Mouse (Mus musculus): ENCODE results near the gene Dpf3.

DNA sequence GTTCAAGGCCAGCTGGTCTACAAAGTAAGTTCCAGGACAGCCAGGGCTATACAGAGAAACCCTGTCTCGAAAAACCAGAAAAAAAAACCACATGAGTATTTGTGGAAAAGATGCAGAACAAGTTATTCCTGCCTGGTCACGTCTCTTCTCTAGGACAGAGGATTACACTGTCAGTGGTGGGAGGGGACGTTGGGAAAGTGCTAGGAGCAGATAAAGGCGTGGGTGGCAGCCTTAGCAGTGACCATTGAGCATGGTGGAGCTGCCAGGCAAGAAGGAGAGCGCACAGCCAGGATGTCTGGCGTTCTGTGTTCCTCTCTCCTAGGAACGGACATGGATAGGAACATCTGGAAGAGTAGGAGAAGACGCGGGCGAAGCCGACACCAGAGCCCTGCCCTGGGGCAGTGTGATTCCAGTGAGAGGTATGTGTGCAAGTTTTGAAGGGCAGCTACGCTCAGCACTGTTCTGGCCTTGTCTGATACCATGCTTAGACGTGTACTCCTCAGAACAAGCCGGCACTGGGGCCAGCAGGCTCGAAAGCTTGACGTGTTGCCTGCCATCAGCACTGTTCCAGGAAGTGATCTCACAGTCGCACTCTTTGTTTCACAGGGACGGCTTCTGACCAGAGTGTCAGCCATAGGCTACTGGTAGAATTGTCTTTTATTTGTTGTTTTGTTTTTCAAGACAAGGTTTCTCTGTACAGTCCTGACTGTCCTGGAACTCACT lies 38.5 kb upstream of the Dpf3 start:
- TF ChIP-seq CTCF (IDR thresholded peaks at IDR 0.05) = no peak
- TF ChIP-seq EP300 (IDR thresholded peaks at IDR 0.05) = no peak
